Mouse (Mus musculus) lung, embryonic 16.5 days (tissue): ENCODE results near the gene Canx. TPM values are rescaled to one million over a fixed set of nuclear protein-coding genes. Genes with fewer than 3 reads are reported as not detected.
A peak's percentile ranks its signal among the peaks of the same experiment; 100 is the strongest.

Experiments used
- ATAC-seq: fragments of 200-750 bp; cut with Nextera tagmentation; 2 replicates; pipeline ENCODE4 v1.8.0; 2017; ENCODE audit warnings: low read depth, mild to moderate bottlenecking, moderate library complexity
- H3K27ac ChIP-seq: fragments of 300-500 bp; sonication (generic); 2 replicates; pipeline ENCODE4 v1.5.1; 2014; ENCODE audit warnings: mild to moderate bottlenecking, control low read depth, low read length
- H3K27me3 ChIP-seq: fragments of 300-500 bp; sonication (generic); 2 replicates; pipeline ENCODE4 v1.6.1; 2014; ENCODE audit warnings: low read depth, low read length, mixed read lengths; ENCODE audit not compliant: control insufficient read depth, insufficient read depth
- H3K36me3 ChIP-seq: fragments of 300-500 bp; sonication (generic); 2 replicates; pipeline ENCODE4 v1.6.1; 2014; ENCODE audit warnings: low read length; ENCODE audit not compliant: control insufficient read depth, insufficient read depth
- H3K4me1 ChIP-seq: fragments of 300-500 bp; sonication (generic); replicated peaks from 2 replicates; pipeline ENCODE4 v1.6.1; 2014; ENCODE audit warnings: low read length, mixed read lengths; ENCODE audit not compliant: control insufficient read depth, insufficient read depth
- H3K4me2 ChIP-seq: fragments of 300-500 bp; sonication (generic); 2 replicates; pipeline ENCODE4 v1.6.1; 2014; ENCODE audit warnings: low read depth, low read length, control low read depth
- H3K4me3 ChIP-seq: fragments of 300-500 bp; sonication (generic); 2 replicates; pipeline ENCODE4 v1.5.1; 2014; ENCODE audit warnings: mild to moderate bottlenecking, low read length, control low read depth
- H3K9ac ChIP-seq: fragments of 300-500 bp; sonication (generic); 2 replicates; pipeline ENCODE4 v1.6.1; 2014; ENCODE audit warnings: low read length, control low read depth
- H3K9me3 ChIP-seq: fragments of 300-500 bp; sonication (generic); 2 replicates; pipeline ENCODE4 v1.6.1; 2016; ENCODE audit warnings: low read length; ENCODE audit not compliant: control insufficient read depth
- WGBS: fragments of 180-500 bp; shearing (Covaris S2); extraction: QIAGEN DNeasy Blood & Tissue Kit; methylation state at CpG from one replicate; pipeline ENCODE4 v1.1.7; 2014; 5-methylcytosine and 5-hydroxymethylcytosine counted together
- polyA plus RNA-seq: library from polyadenylated mRNA; unstranded; fragments of >200 nt; fragmentation: Nextera tagmentation; extraction: Ambion mirVana; gene quantifications from 2 replicates; pipeline ENCODE4 v1.2.1, GENCODE M21; 2015

Canx gene
- polyA plus RNA-seq, 1 experiment from 2014 or later, result 349 TPM

- no peak for ATAC-seq
- H3K9ac ChIP-seq, result no peak overlapping the region
- H3K4me3 ChIP-seq, result no peak overlapping the region
- H3K36me3 ChIP-seq, result peaks cover 4% of the 10 kb centered on the region; the same call in 1 of the 2 replicates
- H3K4me1 ChIP-seq, result peaks cover 9% of the 10 kb centered on the region; the same call in 1 of the 2 replicates
- H3K27me3 ChIP-seq, result no peaks in the 10 kb centered on the region
- no peak overlapping the region for H3K27ac ChIP-seq
- no peaks in the 10 kb centered on the region for H3K9me3 ChIP-seq
- H3K4me2 ChIP-seq, result no peak overlapping the region
- 93% methylated on average over 7 of the region's 7 CpGs for WGBS
Measured at GRCm38 (mm10) chr11:50285696-50286095, 39.8 kb downstream of the Canx start.

- Histone ChIP-seq H3K27me3 (no peaks in the 10 kb centered on the region), H3K4me3 (no peak overlapping the region), H3K9ac (no peak overlapping the region), H3K27ac (no peak overlapping the region), H3K4me2 (no peak overlapping the region), H3K36me3 (peaks cover 4% of the 10 kb centered on the region; the same call in 1 of the 2 replicates), H3K9me3 (no peaks in the 10 kb centered on the region), H3K4me1 (peaks cover 6% of the 10 kb centered on the region; the same call in 1 of the 2 replicates)
- ATAC-seq, result no peak
- 87% methylated on average over 5 of the region's 5 CpGs for WGBS
Measured at GRCm38 (mm10) chr11:50285263-50285662, 40.2 kb downstream of the Canx start.

GRCm38 (mm10) chr11:50280053-50280452 lies 45.4 kb downstream of the Canx start:
- 70% methylated on average over 1 of the region's 1 CpGs for WGBS
- Histone ChIP-seq H3K36me3 (0 out of 2 replicates have a peak, but pooled peaks cover 2% of the 10 kb centered on the region), H3K4me1 (peaks cover 15% of the 10 kb centered on the region), H3K4me2 (no peak overlapping the region), H3K9me3 (no peaks in the 10 kb centered on the region), H3K27me3 (no peaks in the 10 kb centered on the region), H3K4me3 (no peak overlapping the region), H3K9ac (no peak overlapping the region), H3K27ac (no peak overlapping the region)
- no peak for ATAC-seq

- peaks cover 15% of the 10 kb centered on the region for H3K4me1 ChIP-seq
- H3K27me3 ChIP-seq, result no peaks in the 10 kb centered on the region
- no peaks in the 10 kb centered on the region for H3K9me3 ChIP-seq
- WGBS, result 58% methylated on average over 4 of the region's 4 CpGs
- H3K9ac ChIP-seq, result no peak overlapping the region
- peak; percentile 65; the same call in 1 of the 2 replicates for ATAC-seq
- H3K27ac ChIP-seq, result peak overlapping the region; percentile 82
- no peak overlapping the region for H3K4me3 ChIP-seq
- 0 out of 2 replicates have a peak, but pooled peaks cover 2% of the 10 kb centered on the region for H3K36me3 ChIP-seq
- H3K4me2 ChIP-seq, result no peak overlapping the region
Measured at GRCm38 (mm10) chr11:50279005-50279404, 46.5 kb downstream of the Canx start.

GRCm38 (mm10) chr11:50277706-50278105 lies 47.8 kb downstream of the Canx start:
- Histone ChIP-seq H3K4me2 (no peak overlapping the region), H3K27me3 (no peaks in the 10 kb centered on the region), H3K9ac (no peak overlapping the region), H3K4me3 (no peak overlapping the region), H3K4me1 (peaks cover 15% of the 10 kb centered on the region), H3K9me3 (no peaks in the 10 kb centered on the region), H3K27ac (no peak overlapping the region), H3K36me3 (0 out of 2 replicates have a peak, but pooled peaks cover 2% of the 10 kb centered on the region)
- WGBS, result 88% methylated on average over 6 of the region's 6 CpGs
- no peak for ATAC-seq

GRCm38 (mm10) chr11:50277025-50277424 lies 48.4 kb downstream of the Canx start:
- 0 out of 2 replicates have a peak, but pooled peaks cover 2% of the 10 kb centered on the region for H3K36me3 ChIP-seq
- ATAC-seq, result no peak
- H3K4me3 ChIP-seq, result no peak overlapping the region
- H3K27ac ChIP-seq, result no peak overlapping the region
- no peaks in the 10 kb centered on the region for H3K27me3 ChIP-seq
- H3K4me1 ChIP-seq, result peaks cover 15% of the 10 kb centered on the region
- H3K4me2 ChIP-seq, result no peak overlapping the region
- no peak overlapping the region for H3K9ac ChIP-seq
- no peaks in the 10 kb centered on the region for H3K9me3 ChIP-seq

GRCm38 (mm10) chr11:50275568-50276151 lies 49.8 kb downstream of the Canx start:
- ATAC-seq, result peak; percentile 35; the same call in 1 of the 2 replicates
- Histone ChIP-seq H3K36me3 (no peaks in the 10 kb centered on the region), H3K4me3 (no peak overlapping the region), H3K9ac (no peak overlapping the region), H3K4me1 (peaks cover 15% of the 10 kb centered on the region), H3K9me3 (no peaks in the 10 kb centered on the region), H3K4me2 (no peak overlapping the region), H3K27ac (0 out of 2 replicates have a peak overlapping the region, but pooled peaks have one; percentile 22), H3K27me3 (no peaks in the 10 kb centered on the region)
- 66% methylated on average over 5 of the region's 5 CpGs for WGBS

- no peaks in the 10 kb centered on the region for H3K27me3 ChIP-seq
- H3K4me2 ChIP-seq, result no peak overlapping the region
- H3K9me3 ChIP-seq, result no peaks in the 10 kb centered on the region
- H3K36me3 ChIP-seq, result no peaks in the 10 kb centered on the region
- 61% methylated on average over 2 of the region's 2 CpGs for WGBS
- H3K9ac ChIP-seq, result no peak overlapping the region
- no peak for ATAC-seq
- peaks cover 15% of the 10 kb centered on the region for H3K4me1 ChIP-seq
- 0 out of 2 replicates have a peak overlapping the region, but pooled peaks have one; percentile 22 for H3K27ac ChIP-seq
- no peak overlapping the region for H3K4me3 ChIP-seq
Measured at GRCm38 (mm10) chr11:50275077-50275476, 50.4 kb downstream of the Canx start.

- ATAC-seq, result no peak
- H3K36me3 ChIP-seq, result no peaks in the 10 kb centered on the region
- no peaks in the 10 kb centered on the region for H3K9me3 ChIP-seq
- no peak overlapping the region for H3K4me2 ChIP-seq
- no peak overlapping the region for H3K27ac ChIP-seq
- H3K9ac ChIP-seq, result no peak overlapping the region
- 82% methylated on average over 2 of the region's 2 CpGs for whole genome bisulfite sequencing
- no peak overlapping the region for H3K4me3 ChIP-seq
- H3K4me1 ChIP-seq, result peaks cover 9% of the 10 kb centered on the region
- no peaks in the 10 kb centered on the region for H3K27me3 ChIP-seq
Measured at GRCm38 (mm10) chr11:50272819-50273218, 52.7 kb downstream of the Canx start.
